In the genomic region with DNA sequence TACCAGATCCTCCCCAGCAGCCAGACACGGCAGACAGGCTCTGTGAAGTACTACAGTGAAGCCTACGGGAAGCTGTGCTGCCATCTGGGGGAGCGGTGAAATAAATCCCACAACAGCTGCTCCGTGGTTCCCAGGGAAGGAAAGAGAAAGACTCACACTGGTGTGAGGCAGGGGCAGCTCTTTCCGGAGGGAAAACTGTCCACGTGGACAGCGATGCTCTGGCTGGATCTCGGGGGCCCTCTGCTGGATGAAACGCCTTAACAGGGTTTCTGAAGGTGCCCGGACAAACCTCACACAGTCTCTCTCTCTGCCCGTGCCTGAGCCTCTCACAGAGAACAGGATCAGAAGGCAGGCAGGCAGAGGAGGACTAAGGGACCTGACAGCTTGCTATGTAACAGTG, we compare ENCODE assay signal across 8 mouse cellular contexts. TPM values are rescaled to one million over a fixed set of nuclear protein-coding genes. Genes with fewer than 3 reads are reported as not detected.
A peak's percentile ranks its signal among the peaks of the same experiment; 100 is the strongest.
DNase-seq lines count a peak whose midpoint lies in the region; ATAC-seq lines count a peak whose summit lies in the region.

No protein-coding gene starts in this region.

- H3K9me3 ChIP-seq in intestine, embryonic 15.5 days = no peaks in the 10 kb centered on the region

- WGBS in intestine, embryonic 15.5 days = 2% methylated on average over 11 of the region's 11 CpGs

- no peaks in the 10 kb centered on the region for H3K27me3 ChIP-seq in intestine, embryonic 15.5 days (replicated peaks)

- H3K4me1 ChIP-seq in intestine, embryonic 15.5 days (replicated peaks) = peaks cover 12% of the 10 kb centered on the region

- peak overlapping the region; percentile 49 for H3K4me2 ChIP-seq in intestine, embryonic 15.5 days (replicated peaks)

- H3K9ac ChIP-seq in intestine, embryonic 15.5 days = peak overlapping the region; percentile 43

- H3K27ac ChIP-seq in intestine, embryonic 15.5 days = no peak overlapping the region

- peak; percentile 89 for ATAC-seq in intestine, embryonic 15.5 days
- peak; percentile 91 for ATAC-seq in megakaryocyte progenitor cell, adult 5-6 weeks (replicated peaks; ENCODE audit: poor library complexity)

- intact Hi-C loops in left cerebral cortex, postnatal 10 days (cut with DNase I) = loop anchor here (5.0 kb wide), 2 partner anchors 41 to 56 kb away; no protein-coding TSS in a partner anchor

- H3K4me3 ChIP-seq in intestine, embryonic 15.5 days (replicated peaks) = no peak overlapping the region; the same call in 1 of the 2 replicates

- DNase-seq in adrenal gland, adult (ENCODE audit: inconsistent age in 2 of 2, low spot score in 1 of 2) = peak; percentile 76 to 93
- DNase-seq in embryo, embryonic 11 days = peak; percentile 92
- DNase-seq in gastrocnemius, postnatal 4 days (ENCODE audit: low spot score in 2 of 2) = peak; percentile 79 to 89
- DNase-seq in left cerebral cortex, postnatal 10 days (ENCODE audit: extremely low spot score in 1 of 2, low spot score in 2 of 2) = peak; percentile 82 to 90
- peak; percentile 91 for DNase-seq in right cerebral cortex, postnatal 10 days (ENCODE audit: low spot score in 2 of 2)
- peak; percentile 85 for DNase-seq in urinary bladder, postnatal 14 days (ENCODE audit: low spot score)

- no peaks in the 10 kb centered on the region for H3K36me3 ChIP-seq in intestine, embryonic 15.5 days

RNA-seq across cellular contexts. Expression of gene Prkcz, which starts 53.1 kb away (rescaled TPM):
- 1 to 10 TPM; 4.4 to 5.4 TPM for total RNA-seq in gastrocnemius, postnatal 4 days (2021)
- 24.8 and 27.1 TPM in 2 replicates for polyA plus RNA-seq in intestine, embryonic 15.5 days (2015; fragmentation: Nextera tagmentation; extraction: Ambion mirVana)
- 100 to 1,000 TPM; 174 to 187 TPM for total RNA-seq in left cerebral cortex, postnatal 10 days (2021)
- not detected in 2 replicates for total RNA-seq in megakaryocyte progenitor cell, adult 5-6 weeks (2015)
- not detected in 2 replicates for total RNA-seq in megakaryocyte progenitor cell, adult 5-6 weeks (2017)

RNA-seq across cellular contexts. Expression of gene Faap20, which starts 58.5 kb away (rescaled TPM):
- 10 to 100 TPM; 41.0 to 44.3 TPM for total RNA-seq in gastrocnemius, postnatal 4 days (2021)
- 64.1 and 74.9 TPM in 2 replicates for polyA plus RNA-seq in intestine, embryonic 15.5 days (2015; fragmentation: Nextera tagmentation; extraction: Ambion mirVana)
- 10 to 100 TPM; 25.4 to 26.2 TPM for total RNA-seq in left cerebral cortex, postnatal 10 days (2021)
- total RNA-seq in megakaryocyte progenitor cell, adult 5-6 weeks (2015) = 28.6 and 46.3 TPM in 2 replicates
- total RNA-seq in megakaryocyte progenitor cell, adult 5-6 weeks (2017) = 14.2 and 17.6 TPM in 2 replicates

Comparison
In these comparisons a context has a peak if more than half of its experiments do, and no peak if none do; other contexts are left out.
1. RNA of gene Prkcz, which starts 53.1 kb away (total RNA-seq): 174 to 187 TPM in left cerebral cortex, postnatal 10 days; 4.4 to 5.4 TPM in gastrocnemius, postnatal 4 days and not detected in megakaryocyte progenitor cell, adult 5-6 weeks; every median in the first group is over 10 times any median in the second.
2. Peak in every context shown above with its lines, with median percentiles within 50 percentile points of each other: DNase-seq.